Mouse (Mus musculus): ENCODE results near the gene Pip4k2c. TPM values are rescaled to one million over a fixed set of nuclear protein-coding genes. Genes with fewer than 3 reads are reported as not detected.
A peak's percentile ranks its signal among the peaks of the same experiment; 100 is the strongest.
"Not testable (repeated sequence)": the region's sequence is repeated elsewhere in the genome, so short reads cannot be mapped to it uniquely, and the experiment has no call there.

Gene Pip4k2c
- polyA plus RNA-seq, 1 experiment = 48.4 TPM

GRCm38 (mm10) chr10:127170837-127171272 lies 40.5 kb downstream of the Pip4k2c start:
- peak; percentile 63 for DNase-seq (ENCODE audit: low spot score)

GRCm38 (mm10) chr10:127170002-127170401 lies 41.4 kb downstream of the Pip4k2c start:
- no peak for DNase-seq (ENCODE audit: low spot score)

GRCm38 (mm10) chr10:127167614-127168192 lies 43.7 kb downstream of the Pip4k2c start:
- DNase-seq (ENCODE audit: low spot score) = no peak

- DNase-seq (ENCODE audit: low spot score) = no peak
Observed at GRCm38 (mm10) chr10:127166771-127167613, 44.4 kb downstream of the Pip4k2c start.

- no peak for DNase-seq (ENCODE audit: low spot score)
Observed at GRCm38 (mm10) chr10:127166404-127166715, 45.0 kb downstream of the Pip4k2c start.

- DNase-seq (ENCODE audit: low spot score) = no peak
Observed at GRCm38 (mm10) chr10:127165654-127166403, 45.6 kb downstream of the Pip4k2c start.

GRCm38 (mm10) chr10:127165354-127165653 lies 46.1 kb downstream of the Pip4k2c start:
- no peak for DNase-seq (ENCODE audit: low spot score)

- DNase-seq (ENCODE audit: low spot score) = peak; percentile 54
Observed at GRCm38 (mm10) chr10:127164631-127165353, 46.6 kb downstream of the Pip4k2c start, which contains the start of gene B4galnt1. Gene B4galnt1, plus strand, starts transcription at chr10:127165225.

GRCm38 (mm10) chr10:127164190-127164589 lies 47.2 kb downstream of the Pip4k2c start:
- no peak for DNase-seq (ENCODE audit: low spot score)

- DNase-seq (ENCODE audit: low spot score) = not testable (repeated sequence)
Observed at GRCm38 (mm10) chr10:127162771-127163261, 48.6 kb downstream of the Pip4k2c start.

- no peak for DNase-seq (ENCODE audit: low spot score)
Observed at GRCm38 (mm10) chr10:127160728-127161127, 50.7 kb downstream of the Pip4k2c start.

GRCm38 (mm10) chr10:127160081-127160480 lies 51.3 kb downstream of the Pip4k2c start:
- DNase-seq (ENCODE audit: low spot score) = no peak

- no peak for DNase-seq (ENCODE audit: low spot score)
Observed at GRCm38 (mm10) chr10:127158471-127158870, 52.9 kb downstream of the Pip4k2c start.

- DNase-seq (ENCODE audit: low spot score) = no peak
Observed at GRCm38 (mm10) chr10:127156511-127156910, 54.9 kb downstream of the Pip4k2c start.

GRCm38 (mm10) chr10:127156089-127156488 lies 55.3 kb downstream of the Pip4k2c start:
- no peak for DNase-seq (ENCODE audit: low spot score)

GRCm38 (mm10) chr10:127154652-127155051 lies 56.7 kb downstream of the Pip4k2c start:
- no peak for DNase-seq (ENCODE audit: low spot score)

- DNase-seq (ENCODE audit: low spot score) = no peak
Observed at GRCm38 (mm10) chr10:127154241-127154640, 57.1 kb downstream of the Pip4k2c start.

- no peak for DNase-seq (ENCODE audit: low spot score)
Observed at GRCm38 (mm10) chr10:127153323-127153722, 58.1 kb downstream of the Pip4k2c start.

- DNase-seq (ENCODE audit: low spot score) = not testable (repeated sequence)
Observed at GRCm38 (mm10) chr10:127152556-127152955, 58.8 kb downstream of the Pip4k2c start.

GRCm38 (mm10) chr10:127151233-127151632 lies 60.2 kb downstream of the Pip4k2c start:
- not testable (repeated sequence) for DNase-seq (ENCODE audit: low spot score)

GRCm38 (mm10) chr10:127150471-127150872 lies 60.9 kb downstream of the Pip4k2c start:
- no peak for DNase-seq (ENCODE audit: low spot score)

GRCm38 (mm10) chr10:127147135-127147534 lies 64.2 kb downstream of the Pip4k2c start:
- no peak for DNase-seq (ENCODE audit: low spot score)

All from urinary bladder, adult 2 months (tissue).